Mouse (Mus musculus) stomach, embryonic 14.5 days (tissue): ENCODE measurements around the gene P2rx6. TPM values are rescaled to one million over a fixed set of nuclear protein-coding genes. Genes with fewer than 3 reads are reported as not detected.

ENCODE experiments used
- ATAC-seq: fragments of 200-750 bp; cut with Nextera tagmentation; 2 replicates; pipeline ENCODE4 v1.8.0; 2017; ENCODE audit warnings: low read depth, moderate TSS enrichment; ENCODE audit not compliant: insufficient number of reproducible peaks, insufficient read depth, low FRiP score
- H3K27ac ChIP-seq: fragments of 300-500 bp; sonication (generic); 2 replicates; pipeline ENCODE4 v1.5.1; 2014; ENCODE audit warnings: mild to moderate bottlenecking, low read length, moderate library complexity, mixed read lengths
- H3K27me3 ChIP-seq: fragments of 300-500 bp; sonication (generic); 2 replicates; pipeline ENCODE4 v1.6.1; 2014; ENCODE audit warnings: low read length, control low read depth, mixed read lengths; ENCODE audit not compliant: control insufficient read depth, insufficient read depth
- H3K36me3 ChIP-seq: fragments of 300-500 bp; sonication (generic); 2 replicates; pipeline ENCODE4 v1.6.1; 2014; ENCODE audit warnings: mild to moderate bottlenecking, control low read depth, low read length, moderate library complexity, mixed read lengths; ENCODE audit not compliant: control insufficient read depth, insufficient read depth
- H3K4me1 ChIP-seq: fragments of 300-500 bp; sonication (generic); 2 replicates; pipeline ENCODE4 v1.6.1; 2014; ENCODE audit warnings: low read length, control low read depth, mixed read lengths; ENCODE audit not compliant: control insufficient read depth, insufficient read depth
- H3K4me2 ChIP-seq: fragments of 300-500 bp; sonication (generic); replicated peaks from 2 replicates; pipeline ENCODE4 v1.6.1; 2014; ENCODE audit warnings: low read depth, low read length, control low read depth
- H3K4me3 ChIP-seq: fragments of 300-500 bp; sonication (generic); 2 replicates; pipeline ENCODE4 v1.5.1; 2014; ENCODE audit warnings: low read depth, low read length, control low read depth
- H3K9ac ChIP-seq: fragments of 300-500 bp; sonication (generic); replicated peaks from 2 replicates; pipeline ENCODE4 v1.6.1; 2014; ENCODE audit warnings: low read depth, mild to moderate bottlenecking, control low read depth, low read length, moderate library complexity, mixed read lengths
- H3K9me3 ChIP-seq: fragments of 300-500 bp; sonication (generic); 2 replicates; pipeline ENCODE4 v1.6.1; 2016; ENCODE audit warnings: low read depth, low read length, control low read depth; ENCODE audit not compliant: control insufficient read depth
- WGBS: fragments of 180-500 bp; shearing (Covaris S2); extraction: QIAGEN DNeasy Blood & Tissue Kit; methylation state at CpG from one replicate; pipeline ENCODE4 v1.1.7; 2014; 5-methylcytosine and 5-hydroxymethylcytosine counted together
- polyA plus RNA-seq: library from polyadenylated mRNA; unstranded; fragments of >200 nt; fragmentation: Nextera tagmentation; extraction: Ambion mirVana; gene quantifications from 2 replicates; pipeline ENCODE4 v1.2.1, GENCODE M21; 2014

Gene P2rx6
- polyA plus RNA-seq, 1 experiment from 2014 or later, result 0.93 TPM

GRCm38 (mm10) chr16:17625488-17626268 lies 64.0 kb downstream of the P2rx6 start:
- Histone ChIP-seq H3K36me3 (peaks cover 47% of the 10 kb centered on the region), H3K9me3 (no peaks in the 10 kb centered on the region)
- WGBS, result 63% methylated on average over 8 of the region's 8 CpGs

DNA sequence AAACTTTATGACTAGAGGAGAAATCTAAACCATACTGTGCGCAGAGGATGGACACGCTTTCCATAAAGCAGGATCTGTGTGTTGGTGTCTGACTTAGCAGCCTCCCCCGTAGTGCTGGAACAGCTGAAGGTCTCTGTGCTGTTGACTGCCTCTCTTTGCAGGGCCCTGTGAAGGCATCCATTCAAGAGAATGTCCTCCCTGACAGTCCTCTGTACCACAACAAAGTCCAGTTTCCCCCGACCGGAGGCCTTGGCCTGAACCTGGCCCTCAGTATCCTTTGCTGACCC lies 64.5 kb downstream of the P2rx6 start:
- Histone ChIP-seq H3K27ac (no peak overlapping the region), H3K27me3 (no peaks in the 10 kb centered on the region), H3K4me3 (no peak overlapping the region), H3K4me1 (no peaks in the 10 kb centered on the region), H3K4me2 (no peak overlapping the region), H3K9ac (no peak overlapping the region), H3K36me3 (peaks cover 47% of the 10 kb centered on the region), H3K9me3 (no peaks in the 10 kb centered on the region)
- WGBS, result 94% methylated on average over 5 of the region's 5 CpGs
- no peak for ATAC-seq

More at GRCm38 (mm10) chr16:17625488-17626268, 64.0 kb downstream of the P2rx6 start:
- H3K4me1 ChIP-seq, result no peaks in the 10 kb centered on the region
- no peaks in the 10 kb centered on the region for H3K27me3 ChIP-seq
- H3K4me3 ChIP-seq, result no peak overlapping the region
- no peak overlapping the region for H3K27ac ChIP-seq
- H3K9ac ChIP-seq, result no peak overlapping the region
- no peak for ATAC-seq
- H3K4me2 ChIP-seq, result no peak overlapping the region

Other genes with a start within 250 kb of the P2rx6 start
- gene Serpind1, start 230.5 kb upstream of the P2rx6 start, polyA plus RNA-seq, result 0.15 and 0.22 TPM in 2 replicates
- gene Snap29, start 155.9 kb upstream of the P2rx6 start, polyA plus RNA-seq, result 7.4 and 7.6 TPM in 2 replicates
- gene Pi4ka, start 155.6 kb upstream of the P2rx6 start, polyA plus RNA-seq, result 39.0 and 42.8 TPM in 2 replicates
- gene Crkl, start 109.9 kb upstream of the P2rx6 start, polyA plus RNA-seq, result 56.5 and 62.3 TPM in 2 replicates
- gene Aifm3, start 72.3 kb upstream of the P2rx6 start, polyA plus RNA-seq, result 1.7 TPM in 2 replicates
- 78.6 and 89.5 TPM in 2 replicates for gene Lztr1, start 53.2 kb upstream of the P2rx6 start, polyA plus RNA-seq
- 55.1 and 60.5 TPM in 2 replicates for gene Thap7, start 30.7 kb upstream of the P2rx6 start, polyA plus RNA-seq
- gene Lrrc74b, start 638 bp upstream of the P2rx6 start, polyA plus RNA-seq, result 0.27 and 0.35 TPM in 2 replicates
- 13.0 and 15.2 TPM in 2 replicates for gene Slc7a4, start 21.3 kb downstream of the P2rx6 start, polyA plus RNA-seq
- 38.7 and 42.6 TPM in 2 replicates for gene Smpd4, start 57.5 kb downstream of the P2rx6 start, polyA plus RNA-seq
- 5.6 and 5.9 TPM in 2 replicates for gene Ccdc74a, start 84.6 kb downstream of the P2rx6 start, polyA plus RNA-seq
- gene Med15, start 171.0 kb downstream of the P2rx6 start, polyA plus RNA-seq, result 45.8 and 47.5 TPM in 2 replicates
- gene Klhl22, start 197.7 kb downstream of the P2rx6 start, polyA plus RNA-seq, result 69.8 and 76.6 TPM in 2 replicates
- gene Scarf2, start 235.4 kb downstream of the P2rx6 start, polyA plus RNA-seq, result 17.8 and 23.3 TPM in 2 replicates